ENCODE assay signal across 8 mouse cellular contexts in genomic region chr15:8169266-8169746, GRCm38 (mm10). TPM values are rescaled to one million over a fixed set of nuclear protein-coding genes. Genes with fewer than 3 reads are reported as not detected.
A peak's percentile ranks its signal among the peaks of the same experiment; 100 is the strongest.
DNase-seq lines count a peak whose midpoint lies in the region; ATAC-seq and TF ChIP-seq lines count a peak whose summit lies in the region.

No protein-coding gene starts in this region.

- peak overlapping the region; percentile 75 for H3K4me2 ChIP-seq in lung, embryonic 14.5 days
- peak overlapping the region; percentile 67 for H3K4me2 ChIP-seq in forebrain, embryonic 13.5 days
- H3K4me2 ChIP-seq in liver, embryonic 15.5 days: peak overlapping the region; percentile 100

- no peaks in the 10 kb centered on the region for H3K27me3 ChIP-seq in lung, embryonic 14.5 days (ENCODE audit: insufficient read depth, low read length)
- H3K27me3 ChIP-seq in forebrain, embryonic 13.5 days: no peaks in the 10 kb centered on the region
- H3K27me3 ChIP-seq in liver, embryonic 15.5 days: peaks cover 3% of the 10 kb centered on the region; the same call in 1 of the 2 replicates

- H3K4me1 ChIP-seq in lung, embryonic 14.5 days (ENCODE audit: insufficient read depth): no peaks in the 10 kb centered on the region
- peaks cover 13% of the 10 kb centered on the region for H3K4me1 ChIP-seq in forebrain, embryonic 13.5 days
- H3K4me1 ChIP-seq in liver, embryonic 15.5 days (replicated peaks): peaks cover 12% of the 10 kb centered on the region

- peak overlapping the region; percentile 88 for H3K4me3 ChIP-seq in lung, embryonic 14.5 days (ENCODE audit: low read depth, low read length)
- peak overlapping the region; percentile 89 for H3K4me3 ChIP-seq in forebrain, embryonic 13.5 days
- H3K4me3 ChIP-seq in liver, embryonic 15.5 days (replicated peaks): peak overlapping the region; percentile 77

- H3K9ac ChIP-seq in lung, embryonic 14.5 days: peak overlapping the region; percentile 93
- H3K9ac ChIP-seq in forebrain, embryonic 13.5 days: peak overlapping the region; percentile 96
- peak overlapping the region; percentile 73 for H3K9ac ChIP-seq in liver, embryonic 15.5 days

- H3K27ac ChIP-seq in lung, embryonic 14.5 days (ENCODE audit: low read depth): peak overlapping the region; percentile 67; the same call in 1 of the 2 replicates
- H3K27ac ChIP-seq in forebrain, embryonic 13.5 days: peak overlapping the region; percentile 88
- H3K27ac ChIP-seq in liver, embryonic 15.5 days (replicated peaks): no peak overlapping the region

- ATAC-seq in lung, embryonic 14.5 days (ENCODE audit: insufficient read depth): peak; percentile 81; the same call in 1 of the 2 replicates
- ATAC-seq in forebrain, embryonic 13.5 days: peak; percentile 74
- peak; percentile 48 for ATAC-seq in liver, embryonic 15.5 days (ENCODE audit: insufficient read depth)

- peak; percentile 3 to 44 for DNase-seq in adrenal gland, postnatal 36 days
- DNase-seq in adrenal gland, adult 8-10 months: no peak
- DNase-seq in lung, embryonic 14.5 days: peak; percentile 61
- no peak for DNase-seq in lung, postnatal 4 days
- DNase-seq in right cerebral cortex, postnatal 4 days: peak; percentile 56
- no peak for DNase-seq in layer of hippocampus, postnatal 36 days

- peaks cover 24% of the 10 kb centered on the region for H3K36me3 ChIP-seq in lung, embryonic 14.5 days (ENCODE audit: insufficient read depth)
- peaks cover 23% of the 10 kb centered on the region for H3K36me3 ChIP-seq in forebrain, embryonic 13.5 days (ENCODE audit: poor library complexity, severe bottlenecking)
- no peaks in the 10 kb centered on the region for H3K36me3 ChIP-seq in liver, embryonic 15.5 days (replicated peaks)

- TF ChIP-seq CTCF in lung, embryonic 14.5 days (IDR thresholded peaks at IDR 0.05; ENCODE audit: low read depth): no peak

- under 1% methylated on average over 23 of the region's 25 CpGs for WGBS in lung, embryonic 14.5 days
- WGBS in forebrain, embryonic 13.5 days: under 1% methylated on average over 25 of the region's 25 CpGs
- 1% methylated on average over 25 of the region's 25 CpGs for WGBS in liver, embryonic 15.5 days (ENCODE audit: insufficient replicate concordance)

- H3K9me3 ChIP-seq in lung, embryonic 14.5 days (ENCODE audit: low read depth, low read length): no peaks in the 10 kb centered on the region
- H3K9me3 ChIP-seq in forebrain, embryonic 13.5 days (replicated peaks): no peaks in the 10 kb centered on the region
- H3K9me3 ChIP-seq in liver, embryonic 15.5 days (replicated peaks): no peaks in the 10 kb centered on the region

RNA-seq across cellular contexts. Expression of gene Cplane1, which starts 0.4 kb away (rescaled TPM):
- total RNA-seq in adrenal gland, postnatal 36 days (2021): 1 to 10 TPM; 8.6 to 9.9 TPM
- total RNA-seq in adrenal gland, adult 8-10 months (2022): 10 to 100 TPM in 2 of 4 experiments, 1 to 10 TPM in 2; 9.9 to 22.6 (median 15.4) TPM
- 13.8 and 14.9 TPM in 2 replicates for polyA plus RNA-seq in lung, embryonic 14.5 days (2014; fragmentation: Nextera tagmentation; extraction: Ambion mirVana)
- polyA plus RNA-seq in forebrain, embryonic 13.5 days (2015; fragmentation: Nextera tagmentation; extraction: Ambion mirVana): 16.3 and 16.9 TPM in 2 replicates
- 0.64 and 0.67 TPM in 2 replicates for polyA plus RNA-seq in liver, embryonic 15.5 days (2015; fragmentation: Nextera tagmentation; extraction: Ambion mirVana)
- 10 to 100 TPM; 29.0 to 39.1 TPM for total RNA-seq in layer of hippocampus, postnatal 36 days (2021)

Comparison
In these comparisons a context has a peak if more than half of its experiments do, and no peak if none do; other contexts are left out.
1. DNase-seq: peak in adrenal gland, postnatal 36 days (2 of 2), lung, embryonic 14.5 days (single experiment) and right cerebral cortex, postnatal 4 days (single experiment); none in adrenal gland, adult 8-10 months (single experiment), lung, postnatal 4 days (0 of 2) and layer of hippocampus, postnatal 36 days (0 of 2).
2. Peak in every context shown above with its lines, with median percentiles within 50 percentile points of each other: ATAC-seq, H3K4me2 ChIP-seq, H3K4me3 ChIP-seq and H3K9ac ChIP-seq.